Mouse (Mus musculus): Measurements from ENCODE around the gene Zg16. TPM values are rescaled to one million over a fixed set of nuclear protein-coding genes. Genes with fewer than 3 reads are reported as not detected.
"Not testable (repeated sequence)": the region's sequence is repeated elsewhere in the genome, so short reads cannot be mapped to it uniquely, and the experiment has no call there.

Zg16 gene
- total RNA-seq, 2 experiments from 2014 or later: 137 TPM; not detected in 1

GRCm38 (mm10) chr7:127104560-127105332 is 17.6 kb upstream of the Zg16 start:
- peak in 1 of 2 experiments; percentile 53 for DNase-seq (ENCODE audit: low spot score in 2 of 2)

DNA sequence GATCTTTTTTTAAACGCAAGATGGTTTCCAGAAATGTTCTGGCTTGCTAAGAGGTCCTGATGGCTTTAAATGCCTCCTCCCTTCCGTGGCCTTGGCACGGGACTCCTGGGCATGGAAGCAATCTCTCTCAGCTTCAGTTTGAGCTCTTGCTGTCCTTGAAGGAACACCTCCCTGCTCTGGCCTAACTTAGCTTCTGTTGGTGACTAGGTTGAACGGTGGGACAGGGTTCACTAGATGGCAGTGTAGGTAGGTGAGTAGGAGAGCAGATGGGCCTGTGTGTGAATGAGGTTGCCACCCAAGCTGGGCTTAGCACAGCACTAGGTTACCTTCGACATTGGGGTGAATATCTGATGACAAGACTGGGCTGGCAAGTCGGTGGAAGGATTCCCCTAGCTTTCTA is 16.8 kb upstream of the Zg16 start:
- DNase-seq (ENCODE audit: low spot score in 2 of 2): no peak

- no peak for DNase-seq (ENCODE audit: low spot score in 2 of 2)
These were observed 15.0 kb upstream of the Zg16 start for GRCm38 (mm10) chr7:127102148-127102547.

GRCm38 (mm10) chr7:127101451-127102016 is 14.4 kb upstream of the Zg16 start:
- DNase-seq (ENCODE audit: low spot score in 2 of 2): no peak

- DNase-seq (ENCODE audit: low spot score in 2 of 2): no peak
These were observed 12.4 kb upstream of the Zg16 start for GRCm38 (mm10) chr7:127099528-127099927.

GRCm38 (mm10) chr7:127098950-127099349 is 11.8 kb upstream of the Zg16 start:
- no peak for DNase-seq (ENCODE audit: low spot score in 2 of 2)

GRCm38 (mm10) chr7:127098521-127098920 is 11.4 kb upstream of the Zg16 start:
- DNase-seq (ENCODE audit: low spot score in 2 of 2): no peak

DNA sequence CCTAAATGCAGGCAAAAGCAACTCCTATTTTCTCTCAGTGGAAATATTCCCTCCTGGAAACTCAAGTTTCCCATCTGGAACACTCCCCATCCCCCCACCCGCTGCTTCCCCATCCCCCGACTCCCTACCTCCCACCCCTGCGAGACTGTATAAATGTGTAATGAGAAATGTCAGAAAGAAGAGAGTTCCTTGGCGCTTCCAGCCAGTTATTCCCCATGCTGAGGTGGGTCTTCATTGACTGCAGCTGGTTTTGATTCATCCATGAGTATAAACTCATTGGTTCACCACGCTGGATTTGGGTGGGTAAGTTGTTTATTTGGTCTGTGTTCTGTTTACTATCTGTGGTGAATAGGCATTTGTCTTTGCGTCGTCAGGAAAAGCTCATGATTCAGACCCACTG is 9.3 kb upstream of the Zg16 start:
- DNase-seq (ENCODE audit: low spot score in 2 of 2): no peak

DNA sequence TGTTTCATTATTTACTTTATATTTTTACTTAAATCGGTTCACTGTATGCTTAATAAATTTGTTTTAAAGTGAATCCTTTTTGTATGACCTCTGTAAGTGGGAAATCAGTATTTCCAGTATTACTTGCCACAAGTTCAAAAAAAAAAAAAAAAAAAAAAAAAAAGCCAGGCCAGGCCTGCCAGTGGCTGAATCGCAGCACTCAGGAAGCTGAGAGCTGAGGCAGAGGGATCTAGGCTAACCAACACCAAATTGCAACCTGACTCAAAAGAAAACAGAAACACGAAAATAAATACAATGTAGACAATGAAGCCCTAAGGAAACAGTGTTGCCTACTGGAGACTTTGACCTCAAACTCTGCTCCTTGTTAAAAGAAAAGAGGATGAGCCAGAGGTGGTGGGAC is 6.8 kb upstream of the Zg16 start:
- no peak for DNase-seq (ENCODE audit: low spot score in 2 of 2)

GRCm38 (mm10) chr7:127091114-127091896 is 4.2 kb upstream of the Zg16 start, which contains the start of gene AI467606:
AI467606 (plus strand) TSS chr7:127091359.
- no peak for DNase-seq (ENCODE audit: low spot score in 2 of 2)

DNA sequence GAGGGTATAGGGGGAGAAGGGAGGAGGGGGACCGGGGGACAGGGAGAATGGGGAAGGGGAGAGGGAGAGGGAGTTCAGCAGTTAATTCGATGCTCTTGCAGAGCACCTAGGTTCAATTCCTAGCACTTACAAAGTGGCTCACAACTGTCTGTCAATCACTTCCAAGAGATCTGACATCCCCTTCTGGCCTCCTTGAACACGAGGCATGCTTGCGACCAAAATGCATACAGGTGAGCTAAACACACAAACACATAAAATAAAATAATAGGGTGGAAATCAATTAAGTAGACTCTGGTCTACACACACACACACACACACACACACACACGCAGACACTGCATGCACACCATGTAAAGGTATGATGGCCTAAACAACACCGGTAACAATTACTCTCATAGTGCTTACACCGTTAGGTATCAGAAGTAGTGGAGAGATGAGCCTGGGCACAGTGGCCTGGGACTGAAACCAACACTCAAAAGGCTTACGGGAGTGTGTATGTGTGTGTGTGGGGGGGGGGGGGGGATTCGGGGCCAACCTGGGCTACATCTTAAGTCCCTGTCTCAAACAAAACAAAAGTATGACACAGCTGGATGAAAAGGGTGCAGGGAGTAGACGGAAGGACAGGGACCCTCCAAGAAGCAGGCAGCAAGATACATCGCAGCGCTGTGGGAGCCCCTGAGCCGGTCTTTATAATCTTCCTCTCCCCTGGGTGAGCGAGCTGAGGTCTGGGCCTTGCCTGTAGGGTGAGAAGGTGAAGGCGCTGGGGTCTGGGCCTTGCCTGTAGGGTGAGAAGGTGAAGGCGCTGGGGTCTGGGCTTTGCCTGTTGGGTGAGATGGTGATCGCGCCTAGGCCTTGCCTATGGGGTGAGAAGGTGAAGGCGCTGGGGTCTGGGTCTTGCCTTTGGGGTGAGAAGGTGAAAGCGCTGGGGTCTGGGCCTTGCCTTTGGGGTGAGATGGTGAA is 3.3 kb upstream of the Zg16 start:
- no peak for DNase-seq (ENCODE audit: low spot score in 2 of 2)

DNA sequence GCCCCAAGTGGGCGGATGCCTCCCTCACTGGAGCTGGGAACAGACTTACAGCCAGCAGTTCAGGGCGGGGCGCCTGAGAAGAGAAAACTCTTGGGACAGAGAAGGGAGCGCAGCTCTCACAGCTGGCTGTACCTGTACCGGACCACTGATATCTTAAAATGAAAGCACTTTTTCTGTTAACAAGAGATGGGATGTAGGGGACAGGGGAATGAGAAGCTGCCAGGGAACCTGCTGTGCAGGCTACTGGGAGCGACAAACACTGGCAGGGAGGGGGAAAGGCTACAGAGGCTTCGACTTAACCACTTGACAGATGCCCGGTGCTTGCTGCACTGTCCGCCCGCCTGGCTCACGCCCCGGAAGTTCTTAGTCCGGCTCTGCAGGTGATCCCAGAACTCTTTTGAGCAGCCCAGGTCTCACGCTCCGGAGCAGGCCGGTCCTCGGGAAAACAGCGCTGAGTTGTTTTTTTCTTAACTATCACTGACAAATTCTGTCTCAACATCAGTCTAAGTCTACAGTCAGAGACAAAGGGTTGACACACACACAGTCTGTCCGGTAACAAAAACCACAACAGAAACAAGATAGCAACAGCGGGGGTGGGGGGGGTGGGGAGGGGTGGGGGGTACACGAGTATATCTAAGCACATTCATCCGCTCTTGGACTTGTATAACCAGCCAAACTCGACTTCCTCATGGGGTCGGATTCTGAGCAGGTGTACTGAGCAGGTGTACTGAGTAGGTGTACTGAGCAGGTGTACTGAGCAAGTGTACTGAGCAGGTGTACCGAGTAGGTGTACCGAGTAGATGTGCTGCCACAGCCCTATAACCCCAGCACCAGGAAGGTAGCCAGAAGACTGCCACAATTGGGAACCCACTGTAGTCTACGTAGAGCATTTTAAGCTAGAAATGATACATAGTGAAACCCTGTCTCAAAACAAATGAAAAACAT is 2.0 kb upstream of the Zg16 start:
- no peak for DNase-seq (ENCODE audit: low spot score in 2 of 2)

- DNase-seq (ENCODE audit: low spot score in 2 of 2): no peak
These were observed 955 bp upstream of the Zg16 start for GRCm38 (mm10) chr7:127088083-127088482.

GRCm38 (mm10) chr7:127085751-127086150 is 1.4 kb downstream of the Zg16 start:
- not testable (repeated sequence) for DNase-seq (ENCODE audit: low spot score in 2 of 2)

GRCm38 (mm10) chr7:127084794-127085193 is 2.3 kb downstream of the Zg16 start:
- DNase-seq (ENCODE audit: low spot score in 2 of 2): no peak

DNA sequence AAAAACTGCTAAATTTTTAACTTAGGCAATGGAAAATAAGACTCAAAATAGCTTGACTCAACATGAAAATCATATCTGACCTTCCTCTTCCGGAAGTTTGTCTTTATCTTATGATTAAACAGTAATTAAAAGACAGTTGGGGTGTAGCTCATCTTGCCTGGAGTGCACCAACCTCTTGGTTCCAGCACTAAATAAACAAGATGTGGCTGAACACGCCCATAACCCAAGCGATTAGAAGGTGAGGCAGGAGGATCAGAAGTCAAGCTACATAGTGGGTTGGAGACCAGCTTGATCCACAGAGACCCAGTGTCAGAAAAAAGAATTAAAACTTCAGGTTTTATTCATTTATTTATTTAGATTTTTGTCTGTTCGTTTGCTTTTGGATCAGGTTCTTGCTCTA is 3.4 kb downstream of the Zg16 start:
- DNase-seq (ENCODE audit: low spot score in 2 of 2): no peak

GRCm38 (mm10) chr7:127082995-127083394 is 4.1 kb downstream of the Zg16 start:
- DNase-seq (ENCODE audit: low spot score in 2 of 2): no peak

GRCm38 (mm10) chr7:127082271-127082670 is 4.9 kb downstream of the Zg16 start:
- no peak for DNase-seq (ENCODE audit: low spot score in 2 of 2)

DNA sequence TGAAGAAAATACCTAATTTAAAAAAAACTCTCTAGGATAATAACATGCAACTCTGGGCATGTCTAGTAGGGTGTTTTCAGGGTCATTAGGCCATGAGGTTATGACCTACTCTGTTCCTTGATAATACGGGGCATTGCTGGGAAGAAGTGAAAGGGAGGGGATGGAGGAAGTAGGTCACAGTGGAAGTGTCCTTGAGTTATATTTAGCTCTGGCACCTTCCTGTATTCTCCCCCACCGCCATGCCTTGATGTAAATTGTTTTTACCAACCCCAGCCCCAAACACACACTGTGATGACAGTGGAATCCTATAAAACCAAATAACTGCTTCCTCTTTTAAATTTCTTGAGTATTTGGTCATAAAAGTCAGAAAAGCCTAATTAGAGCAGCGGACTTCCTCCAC is 7.1 kb downstream of the Zg16 start:
- no peak for DNase-seq (ENCODE audit: low spot score in 2 of 2)

GRCm38 (mm10) chr7:127077692-127078091 is 9.4 kb downstream of the Zg16 start:
- DNase-seq (ENCODE audit: low spot score in 2 of 2): no peak
